Mouse (Mus musculus) layer of hippocampus, postnatal 14 days (tissue): ENCODE results near the gene Olfr401. TPM values are rescaled to one million over a fixed set of nuclear protein-coding genes. Genes with fewer than 3 reads are reported as not detected.
"Not testable (repeated sequence)": the region's sequence is repeated elsewhere in the genome, so short reads cannot be mapped to it uniquely, and the experiment has no call there.

Experiments used
- DNase-seq, 2 experiments: peaks; one replicate each; pipeline ENCODE4 v3.0.0; 2021 to 2022; ENCODE audit warnings: low spot score in 2 of 2, mixed read lengths in 1 of 2
- long read RNA-seq, 2 experiments: library from polyadenylated mRNA; stranded (forward); transcript quantifications; one replicate each; pipeline ENCODE4 v2.0.0; 2021
- total RNA-seq, 2 experiments: library from RNA; stranded (reverse); gene quantifications; 2 replicates each; pipeline ENCODE4 v1.2.3; 2021

The Olfr401 gene
- total RNA-seq: not detected
- long read RNA-seq, experiment 1: 0 reads
- long read RNA-seq, experiment 2: 0 reads

DNA sequence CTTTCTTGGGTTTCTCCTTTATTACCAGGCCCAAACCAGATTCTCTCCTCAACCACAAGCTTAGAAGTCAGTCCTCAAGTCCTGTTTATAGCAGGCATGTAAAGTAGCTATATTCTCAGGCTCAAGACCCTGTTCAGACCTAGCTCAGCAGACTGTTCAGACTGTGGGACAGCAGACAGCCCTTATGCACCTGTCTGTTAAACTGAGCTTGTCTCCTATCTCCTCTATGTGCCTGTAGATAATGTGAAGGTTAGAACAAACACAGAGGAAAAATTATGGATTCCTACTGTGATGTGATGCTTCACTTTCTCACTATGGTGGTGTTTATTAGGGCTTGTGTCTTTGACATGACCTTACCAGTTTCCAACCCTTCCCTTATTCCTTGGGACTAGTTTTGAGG lies at the start of gene Olfr401:
Gene Olfr401, plus strand, starts transcription at position 301 of the 400 bp plus-strand sequence.
- DNase-seq: no peak

DNA sequence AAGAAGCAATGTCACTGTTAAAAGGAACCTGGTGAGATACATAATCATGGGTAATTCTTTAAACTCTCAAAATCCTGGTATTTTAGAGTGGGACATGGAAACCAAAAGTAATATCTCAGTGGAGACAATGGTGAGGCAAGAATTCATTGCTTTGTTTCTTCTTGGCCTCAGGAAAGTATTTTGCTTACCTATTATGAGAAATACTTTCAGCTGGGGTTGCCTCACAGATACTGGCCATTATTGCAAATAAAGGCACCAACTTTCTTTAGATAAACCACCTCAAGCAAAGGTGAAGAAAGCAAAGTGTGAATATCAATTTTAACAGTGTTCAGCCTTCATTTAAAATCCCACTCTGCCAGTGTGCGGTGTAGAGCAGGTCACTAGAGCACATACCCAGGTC lies 43.9 kb upstream of the Olfr401 start, which contains the start of gene Zfp616:
Gene Zfp616, plus strand, starts transcription at position 301 of the 400 bp plus-strand sequence.
- no peak for DNase-seq

GRCm38 (mm10) chr11:74100724-74101123 lies 12.8 kb upstream of the Olfr401 start:
- DNase-seq: no peak

GRCm38 (mm10) chr11:74101507-74101906 lies 12.0 kb upstream of the Olfr401 start:
- DNase-seq: no peak

DNA sequence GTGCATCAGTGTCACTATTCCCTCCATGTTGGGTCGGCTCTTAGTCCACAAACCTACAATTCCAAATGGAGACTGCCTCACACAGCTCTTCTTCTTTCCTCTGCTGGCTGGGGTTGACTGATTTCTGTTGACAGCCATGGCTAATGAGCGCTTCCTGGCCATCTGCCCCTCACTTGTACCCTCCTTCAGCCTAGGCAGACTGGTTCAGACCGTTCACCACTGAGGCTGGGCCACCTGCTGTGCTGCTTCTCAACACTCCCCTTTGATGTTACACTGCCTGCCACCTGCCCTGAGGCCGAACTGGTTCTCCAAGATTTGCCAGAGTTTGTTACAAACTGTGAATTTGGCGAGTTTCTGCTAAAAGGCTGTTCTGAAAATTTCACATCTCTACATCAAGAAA lies 8.4 kb upstream of the Olfr401 start:
- no peak for DNase-seq

DNA sequence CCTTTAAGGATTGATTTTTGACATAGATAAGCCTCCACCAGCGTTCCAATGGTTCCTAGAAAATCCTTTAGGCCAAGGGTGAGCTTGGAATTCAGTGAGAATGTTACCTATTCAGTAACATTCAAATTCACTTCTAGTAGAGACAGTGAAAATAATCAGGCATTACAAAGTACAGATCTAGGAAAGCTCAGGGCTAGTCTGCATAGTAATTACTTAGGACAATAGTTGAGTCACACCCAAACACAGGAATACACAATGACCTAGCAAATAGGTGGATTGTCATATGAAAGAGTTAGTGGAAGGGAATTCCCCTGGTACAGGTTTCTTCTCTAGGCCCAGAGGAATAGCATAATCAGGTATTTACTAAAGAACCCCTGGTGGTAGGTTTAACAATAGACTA lies 26.5 kb downstream of the Olfr401 start:
- not testable (repeated sequence) for DNase-seq

DNA sequence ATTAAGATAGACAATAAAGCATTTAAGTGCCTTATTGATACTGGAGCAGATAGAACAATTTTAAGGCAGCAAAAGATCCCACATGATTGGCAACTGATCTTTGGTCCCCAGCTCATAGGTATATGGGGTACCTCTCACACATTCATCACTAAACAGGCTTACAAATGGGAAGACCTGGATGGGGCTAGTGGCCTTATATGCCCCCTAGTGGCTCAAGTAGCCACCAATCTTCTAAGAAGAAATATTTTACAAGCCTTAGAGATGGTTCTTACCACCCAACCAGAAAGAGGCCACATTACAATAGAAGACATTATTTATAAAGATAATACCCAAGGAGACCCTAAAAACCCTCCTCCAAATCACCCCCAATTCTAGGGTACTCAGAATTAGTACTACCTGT lies 32.4 kb downstream of the Olfr401 start:
- no peak for DNase-seq

- no peak for DNase-seq
These were observed 39.7 kb downstream of the Olfr401 start, which contains the start of gene Olfr402 for GRCm38 (mm10) chr11:74153229-74153628. TSS of gene Olfr402 (plus strand) at chr11:74153529.

DNA sequence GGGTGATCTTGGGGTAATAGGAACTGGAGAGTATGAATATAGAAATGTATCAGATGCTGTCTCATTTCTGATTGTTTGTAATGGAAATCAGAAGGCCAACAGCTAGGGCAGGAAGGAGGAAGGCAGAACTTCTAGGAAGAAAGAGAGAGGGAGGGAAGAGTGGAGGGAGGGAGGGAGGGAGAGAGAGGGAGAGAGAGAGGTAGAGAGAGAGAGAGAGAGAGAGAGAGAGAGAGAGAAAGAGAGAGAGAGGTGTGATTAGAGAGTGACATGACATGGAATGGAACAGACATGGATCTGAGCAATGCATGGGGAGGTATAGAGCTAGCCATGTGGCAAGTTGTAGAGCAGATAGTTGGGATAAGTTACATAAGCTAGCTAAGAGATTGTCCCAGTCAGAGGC lies 55.3 kb downstream of the Olfr401 start:
- no peak for DNase-seq

Other genes with a start within 250 kb of the Olfr401 start
- not detected for gene Olfr394, start 222.9 kb upstream of the Olfr401 start, total RNA-seq
- not detected for gene Olfr395, start 204.4 kb upstream of the Olfr401 start, total RNA-seq
- gene Olfr23, start 177.0 kb upstream of the Olfr401 start, total RNA-seq: not detected
- gene Olfr397, start 152.9 kb upstream of the Olfr401 start, total RNA-seq: not detected
- gene Olfr398, start 123.3 kb upstream of the Olfr401 start, total RNA-seq: not detected
- not detected for gene Olfr139, start 57.2 kb upstream of the Olfr401 start, total RNA-seq
- not detected for gene Olfr399, start 57.1 kb upstream of the Olfr401 start, total RNA-seq
- not detected for gene Zfp616, start 43.8 kb upstream of the Olfr401 start, total RNA-seq
- not detected for gene Olfr402, start 39.8 kb downstream of the Olfr401 start, total RNA-seq
- not detected for gene Olfr403, start 72.5 kb downstream of the Olfr401 start, total RNA-seq
- gene Olfr43, start 97.7 kb downstream of the Olfr401 start, total RNA-seq: not detected
- not detected for gene Olfr406, start 146.1 kb downstream of the Olfr401 start, total RNA-seq
- gene Olfr59, start 170.0 kb downstream of the Olfr401 start, total RNA-seq: not detected
- not detected for gene Olfr410, start 224.3 kb downstream of the Olfr401 start, total RNA-seq
- gene Olfr411, start 238.9 kb downstream of the Olfr401 start, total RNA-seq: not detected
- gene Olfr412, start 248.4 kb downstream of the Olfr401 start, total RNA-seq: not detected